Mouse (Mus musculus) lung, postnatal 4 days (tissue): ENCODE measurements around the gene Eml6.
"Not testable (repeated sequence)": the region's sequence is repeated elsewhere in the genome, so short reads cannot be mapped to it uniquely, and the experiment has no call there.

ENCODE experiments used
- DNase-seq, 2 experiments: peaks; one replicate each; pipeline ENCODE4 v3.0.0; 2021

Eml6 gene

GRCm38 (mm10) chr11:29840606-29841227 lies 185.1 kb downstream of the Eml6 start:
- no peak for DNase-seq

- peak; percentile 40 to 44 for DNase-seq
Measured at GRCm38 (mm10) chr11:29839781-29840180, 186.1 kb downstream of the Eml6 start.

GRCm38 (mm10) chr11:29837066-29837465 lies 188.8 kb downstream of the Eml6 start:
- DNase-seq, result no peak

GRCm38 (mm10) chr11:29827729-29828128 lies 198.1 kb downstream of the Eml6 start:
- no peak for DNase-seq

- DNase-seq, result no peak
Measured at GRCm38 (mm10) chr11:29826001-29826400, 199.8 kb downstream of the Eml6 start.

GRCm38 (mm10) chr11:29825271-29825718 lies 200.5 kb downstream of the Eml6 start, which contains the start of gene 4931440F15Rik:
Gene 4931440F15Rik (minus strand): TSS chr11:29825668.
- DNase-seq, result not testable (repeated sequence)

GRCm38 (mm10) chr11:29824474-29825270 lies 201.2 kb downstream of the Eml6 start:
- not testable (repeated sequence) for DNase-seq

- no peak for DNase-seq
Measured at GRCm38 (mm10) chr11:29823141-29823540, 202.7 kb downstream of the Eml6 start.

- no peak for DNase-seq
Measured at GRCm38 (mm10) chr11:29815670-29816069, 210.2 kb downstream of the Eml6 start.

- DNase-seq, result no peak
Measured at GRCm38 (mm10) chr11:29815261-29815660, 210.6 kb downstream of the Eml6 start.

- no peak for DNase-seq
Measured at GRCm38 (mm10) chr11:29813267-29813666, 212.6 kb downstream of the Eml6 start.

- DNase-seq, result no peak
Measured at GRCm38 (mm10) chr11:29812475-29812874, 213.4 kb downstream of the Eml6 start.

GRCm38 (mm10) chr11:29810324-29810723 lies 215.5 kb downstream of the Eml6 start:
- no peak for DNase-seq

- no peak for DNase-seq
Measured at GRCm38 (mm10) chr11:29808981-29809589, 216.7 kb downstream of the Eml6 start.

- DNase-seq, result peak; percentile 48 to 80
Measured at GRCm38 (mm10) chr11:29808173-29808980, 217.5 kb downstream of the Eml6 start.

GRCm38 (mm10) chr11:29807325-29807724 lies 218.5 kb downstream of the Eml6 start:
- no peak for DNase-seq

- no peak for DNase-seq
Measured at GRCm38 (mm10) chr11:29801432-29802427, 224.1 kb downstream of the Eml6 start.

- DNase-seq, result no peak
Measured at GRCm38 (mm10) chr11:29799839-29800238, 226.0 kb downstream of the Eml6 start.

GRCm38 (mm10) chr11:29795106-29795505 lies 230.7 kb downstream of the Eml6 start:
- no peak for DNase-seq

GRCm38 (mm10) chr11:29794475-29794874 lies 231.4 kb downstream of the Eml6 start:
- DNase-seq, result no peak

GRCm38 (mm10) chr11:29790796-29791195 lies 235.0 kb downstream of the Eml6 start:
- DNase-seq, result no peak
